Mouse (Mus musculus) stomach, postnatal 0 days (tissue): ENCODE data around the gene Gfpt2.

Experiments used
- CTCF ChIP-seq: IDR thresholded peaks from 2 replicates; pipeline ENCODE4 v1.5.1; 2016; ENCODE audit warnings: antibody characterized with exemption, low read depth, mild to moderate bottlenecking, moderate library complexity
- EP300 ChIP-seq: optimal IDR thresholded peaks from 2 replicates; pipeline ENCODE3; 2016; ENCODE audit warnings: antibody characterized with exemption

DNA sequence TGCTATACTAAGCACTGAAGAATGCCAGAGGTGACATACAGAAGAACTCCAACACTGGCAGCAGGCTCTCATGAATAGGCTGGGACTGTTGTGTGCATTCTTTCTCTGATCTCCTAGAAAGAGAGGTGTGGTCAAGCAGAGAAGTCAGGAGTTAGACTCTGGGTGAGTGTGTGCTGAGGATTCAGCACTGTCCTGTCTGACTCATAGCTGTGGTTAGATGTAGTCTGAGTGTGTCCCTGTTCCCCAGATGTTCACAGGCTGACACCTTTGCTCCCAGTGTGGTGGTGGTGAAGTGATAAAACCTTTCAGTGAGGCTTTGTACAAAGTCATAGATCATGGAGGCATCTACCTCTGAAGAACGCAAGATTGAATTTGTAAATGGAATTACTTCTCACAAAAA is 47.2 kb upstream of the Gfpt2 start:
- TF ChIP-seq EP300 (no peak), CTCF (no peak)
